34 mouse cellular contexts compared by ENCODE assay signal in the genomic region with DNA sequence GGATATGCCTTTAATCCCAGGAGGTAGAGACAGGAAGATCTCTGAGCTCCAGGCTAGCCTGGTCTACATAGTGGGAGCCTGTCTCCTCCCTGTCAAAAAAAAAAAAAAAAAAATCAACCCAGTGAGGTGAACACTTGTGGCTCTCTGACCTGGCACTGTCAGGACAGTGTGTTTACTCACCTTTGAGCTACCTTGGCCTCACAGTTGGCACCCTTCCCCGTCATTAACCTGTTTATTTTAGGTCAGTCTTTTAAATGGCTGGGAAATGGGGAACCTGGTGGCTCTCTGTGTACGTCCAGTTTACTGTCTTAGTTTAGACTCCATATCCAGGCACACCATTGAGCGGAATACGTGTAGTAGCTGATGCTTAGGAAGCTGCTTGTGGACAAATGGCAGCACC. TPM values are rescaled to one million over a fixed set of nuclear protein-coding genes. Genes with fewer than 3 reads are reported as not detected.
"Had no signal": no experiment of that assay in that cellular context is flagged by ENCODE, and none has a peak within 500 bp of the region (broad histone marks: within the 10 kb centered on the region; RNA-seq: fewer than 3 reads in every experiment).

No protein-coding gene starts in this region.

- H3K9me3 ChIP-seq: forebrain, embryonic 15.5 days; heart, embryonic 13.5 days; heart, embryonic 15.5 days; hindbrain, embryonic 13.5 days; hindbrain, embryonic 15.5 days; limb, embryonic 10.5 days; limb, embryonic 12.5 days; liver, embryonic 13.5 days had no signal

- H3K4me3 ChIP-seq: forebrain, embryonic 15.5 days; heart, adult 2 months; heart, embryonic 13.5 days; heart, embryonic 15.5 days; hindbrain, embryonic 13.5 days; hindbrain, embryonic 15.5 days; left cerebral cortex, adult 2 months; limb, embryonic 10.5 days; limb, embryonic 12.5 days; liver, embryonic 13.5 days had no signal

- H3K27me3 ChIP-seq: forebrain, embryonic 15.5 days; heart, embryonic 13.5 days; heart, embryonic 15.5 days; hindbrain, embryonic 13.5 days; hindbrain, embryonic 15.5 days; limb, embryonic 12.5 days; liver, embryonic 13.5 days had no signal

- H3K4me1 ChIP-seq: forebrain, embryonic 15.5 days; heart, embryonic 13.5 days; heart, embryonic 15.5 days; hindbrain, embryonic 13.5 days; hindbrain, embryonic 15.5 days; limb, embryonic 10.5 days; limb, embryonic 12.5 days; liver, embryonic 13.5 days had no signal

- H3K9ac ChIP-seq: forebrain, embryonic 15.5 days; forebrain, postnatal 0 days; heart, embryonic 13.5 days; heart, embryonic 15.5 days; hindbrain, embryonic 13.5 days; hindbrain, embryonic 15.5 days; liver, embryonic 13.5 days had no signal

- H3K4me2 ChIP-seq: forebrain, embryonic 15.5 days; heart, embryonic 11.5 days; heart, embryonic 13.5 days; heart, embryonic 15.5 days; hindbrain, embryonic 13.5 days; hindbrain, embryonic 15.5 days; limb, embryonic 12.5 days; liver, embryonic 13.5 days had no signal

- H3K27ac ChIP-seq: forebrain, embryonic 15.5 days; heart, adult 2 months; heart, embryonic 13.5 days; heart, embryonic 15.5 days; hindbrain, embryonic 13.5 days; hindbrain, embryonic 15.5 days; hindbrain, postnatal 0 days; kidney, postnatal 0 days; left cerebral cortex, adult 2 months; limb, embryonic 10.5 days; limb, embryonic 12.5 days; liver, embryonic 13.5 days had no signal

- DNase-seq: forebrain, postnatal 0 days; gastrocnemius, postnatal 14 days; gastrocnemius, postnatal 36 days; heart, adult 11 months; heart, adult 2 months; heart, postnatal 14 days; heart, postnatal 36 days; kidney, adult 11 months; liver, embryonic 13.5 days; lung, adult 18-20 months had no signal

- ATAC-seq: forebrain, embryonic 15.5 days; forebrain, postnatal 0 days; hindbrain, postnatal 0 days; intestine, embryonic 16.5 days had no signal

RNA-seq across cellular contexts. Expression of gene Gcnt7, which starts 6.4 kb away (rescaled TPM):
- total RNA-seq: forebrain, postnatal 0 days; gastrocnemius, adult 18-20 months; gastrocnemius, adult 8-10 months; gastrocnemius, postnatal 14 days; gastrocnemius, postnatal 36 days; heart, adult 2 months; heart, postnatal 14 days; heart, postnatal 36 days; hindbrain, postnatal 0 days; layer of hippocampus, adult 18-20 months; layer of hippocampus, postnatal 10 days; layer of hippocampus, postnatal 25 days; left cerebral cortex, adult 2 months; left cerebral cortex, postnatal 14 days; left cerebral cortex, postnatal 36 days had no signal
- polyA plus RNA-seq: gonadal fat pad, adult 2 months; heart, adult 2 months; large intestine, adult 2 months had no signal

RNA-seq across cellular contexts. Expression of gene Fam209, which starts 20.3 kb away (rescaled TPM):
- total RNA-seq: heart, adult 2 months; heart, postnatal 14 days; heart, postnatal 36 days; hindbrain, postnatal 0 days; layer of hippocampus, postnatal 10 days; layer of hippocampus, postnatal 25 days; left cerebral cortex, postnatal 14 days; left cerebral cortex, postnatal 36 days had no signal
- polyA plus RNA-seq: heart, adult 2 months; heart, embryonic 15.5 days; heart, postnatal 0 days; hindbrain, embryonic 11.5 days; hindbrain, embryonic 13.5 days; hindbrain, embryonic 15.5 days; intestine, embryonic 14.5 days; kidney, postnatal 0 days; limb, embryonic 12.5 days; liver, embryonic 13.5 days had no signal
